ENCODE assay signal across 8 mouse cellular contexts in the genomic region with DNA sequence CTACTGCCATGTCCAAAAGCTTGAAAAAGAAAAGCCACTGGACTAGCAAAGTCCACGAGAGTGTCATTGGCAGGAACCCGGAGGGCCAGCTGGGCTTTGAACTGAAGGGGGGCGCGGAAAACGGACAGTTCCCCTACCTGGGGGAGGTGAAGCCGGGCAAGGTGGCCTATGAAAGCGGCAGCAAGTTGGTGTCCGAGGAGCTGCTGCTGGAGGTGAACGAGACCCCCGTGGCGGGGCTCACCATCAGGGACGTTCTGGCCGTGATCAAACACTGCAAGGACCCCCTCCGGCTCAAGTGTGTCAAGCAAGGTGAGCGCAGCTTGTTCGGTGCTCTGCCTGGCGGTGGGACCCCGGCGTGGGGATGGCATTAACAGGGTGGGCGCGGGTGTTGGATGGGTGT. TPM values are rescaled to one million over a fixed set of nuclear protein-coding genes. Genes with fewer than 3 reads are reported as not detected.
DNase-seq lines count a peak whose midpoint lies in the region; ATAC-seq and TF ChIP-seq lines count a peak whose summit lies in the region.

No protein-coding gene starts in this region.

- H3K9me3 ChIP-seq in kidney, embryonic 15.5 days (replicated peaks): no peaks in the 10 kb centered on the region
- H3K9me3 ChIP-seq in lung, postnatal 0 days (ENCODE audit: low read length): no peaks in the 10 kb centered on the region
- H3K9me3 ChIP-seq in stomach, embryonic 16.5 days (replicated peaks; ENCODE audit: control insufficient read depth, low read length): no peaks in the 10 kb centered on the region

- H3K4me1 ChIP-seq in kidney, embryonic 15.5 days: peaks cover 25% of the 10 kb centered on the region
- no peaks in the 10 kb centered on the region; the same call in 1 of the 2 replicates for H3K4me1 ChIP-seq in lung, postnatal 0 days (ENCODE audit: insufficient read depth, low read depth, low read length)
- peaks cover 12% of the 10 kb centered on the region for H3K4me1 ChIP-seq in stomach, embryonic 16.5 days (ENCODE audit: control insufficient read depth, insufficient read depth, low read length)

- H3K27ac ChIP-seq in kidney, embryonic 15.5 days: peak overlapping the region; percentile 70
- no peak overlapping the region for H3K27ac ChIP-seq in lung, postnatal 0 days (ENCODE audit: low read length)
- H3K27ac ChIP-seq in stomach, embryonic 16.5 days (ENCODE audit: low read length): peak overlapping the region; percentile 77; the same call in 1 of the 2 replicates

- no peak for TF ChIP-seq CTCF in lung, postnatal 0 days (IDR thresholded peaks at IDR 0.05)

- H3K4me2 ChIP-seq in kidney, embryonic 15.5 days: peak overlapping the region; percentile 97
- H3K4me2 ChIP-seq in lung, postnatal 0 days (replicated peaks; ENCODE audit: low read depth, low read length): peak overlapping the region; percentile 70
- H3K4me2 ChIP-seq in stomach, embryonic 16.5 days (ENCODE audit: low read depth, low read length): peak overlapping the region; percentile 95

- H3K36me3 ChIP-seq in kidney, embryonic 15.5 days: no peaks in the 10 kb centered on the region
- no peaks in the 10 kb centered on the region for H3K36me3 ChIP-seq in lung, postnatal 0 days (ENCODE audit: insufficient read depth, low read length)
- no peaks in the 10 kb centered on the region for H3K36me3 ChIP-seq in stomach, embryonic 16.5 days (ENCODE audit: control insufficient read depth, insufficient read depth, low read length)

- ATAC-seq in kidney, embryonic 15.5 days (replicated peaks; ENCODE audit: low FRiP score): no peak; the same call in none of the 2 replicates
- ATAC-seq in lung, postnatal 0 days: no peak
- no peak for ATAC-seq in stomach, embryonic 16.5 days (ENCODE audit: insufficient read depth, low FRiP score)

- no peak for TF ChIP-seq EP300 in lung, postnatal 0 days (IDR thresholded peaks at IDR 0.05)

- peaks cover 14% of the 10 kb centered on the region for H3K27me3 ChIP-seq in kidney, embryonic 15.5 days
- H3K27me3 ChIP-seq in lung, postnatal 0 days (replicated peaks; ENCODE audit: insufficient read depth, low read length): no peaks in the 10 kb centered on the region
- no peaks in the 10 kb centered on the region for H3K27me3 ChIP-seq in stomach, embryonic 16.5 days (ENCODE audit: control insufficient read depth, insufficient read depth, low read length)

- H3K4me3 ChIP-seq in kidney, embryonic 15.5 days (replicated peaks): peak overlapping the region; percentile 66
- H3K4me3 ChIP-seq in lung, postnatal 0 days (ENCODE audit: low read depth, low read length): peak overlapping the region; percentile 59
- peak overlapping the region; percentile 67 for H3K4me3 ChIP-seq in stomach, embryonic 16.5 days (replicated peaks; ENCODE audit: low read length)

- peak; percentile 6 for DNase-seq in ovary, postnatal 10 days (ENCODE audit: low spot score)
- DNase-seq in ovary, adult 18-20 months (ENCODE audit: low spot score): no peak
- peak; percentile 67 to 71 for DNase-seq in cerebellum, postnatal 10 days
- peak; percentile 13 for DNase-seq in heart, adult 9 months (ENCODE audit: low spot score in 2 of 2)
- peak; percentile 4 for DNase-seq in lung, postnatal 0 days (ENCODE audit: low spot score)
- no peak for DNase-seq in MN1 (ENCODE audit: low spot score)

- under 1% methylated on average over 21 of the region's 21 CpGs for WGBS in kidney, embryonic 15.5 days
- under 1% methylated on average over 21 of the region's 21 CpGs for WGBS in lung, postnatal 0 days
- under 1% methylated on average over 21 of the region's 21 CpGs for WGBS in stomach, embryonic 16.5 days

- peak overlapping the region; percentile 58 for H3K9ac ChIP-seq in kidney, embryonic 15.5 days
- H3K9ac ChIP-seq in lung, postnatal 0 days (replicated peaks; ENCODE audit: low read depth): no peak overlapping the region
- H3K9ac ChIP-seq in stomach, embryonic 16.5 days (ENCODE audit: low read length): peak overlapping the region; percentile 81

RNA-seq across cellular contexts. Expression of a gene that starts 0.4 kb away (rescaled TPM):
- 18.6 and 18.7 TPM in 2 replicates for polyA plus RNA-seq in kidney, embryonic 15.5 days (2015; fragmentation: Nextera tagmentation; extraction: Ambion mirVana)
- polyA plus RNA-seq in lung, postnatal 0 days (2015; fragmentation: Nextera tagmentation; extraction: Ambion mirVana): 1.9 and 2.2 TPM in 2 replicates
- polyA plus RNA-seq in stomach, embryonic 16.5 days (2015; fragmentation: Nextera tagmentation; extraction: Ambion mirVana): 5.2 and 7.2 TPM in 2 replicates

Comparison
In these comparisons a context has a peak if more than half of its experiments do, and no peak if none do; other contexts are left out.
1. DNase-seq: peak in ovary, postnatal 10 days (single experiment), cerebellum, postnatal 10 days (2 of 2), heart, adult 9 months (2 of 2) and lung, postnatal 0 days (single experiment); none in ovary, adult 18-20 months (single experiment) and MN1 (single experiment).
2. Peak in every context shown above with its lines, with median percentiles within 50 percentile points of each other: H3K4me2 ChIP-seq and H3K4me3 ChIP-seq.